Mouse (Mus musculus): Measurements from ENCODE around the gene Secisbp2. TPM values are rescaled to one million over a fixed set of nuclear protein-coding genes. Genes with fewer than 3 reads are reported as not detected.
"Not testable (repeated sequence)": the region's sequence is repeated elsewhere in the genome, so short reads cannot be mapped to it uniquely, and the experiment has no call there.

The Secisbp2 gene
- polyA plus RNA-seq, 1 experiment = 21.3 TPM

- H3K4me1 ChIP-seq (ENCODE audit: control insufficient read depth, insufficient read depth, low read length) = no peaks in the 10 kb centered on the region
- no peak for DNase-seq
- no peak for TF ChIP-seq POLR2A (IDR thresholded peaks at IDR 0.05; ENCODE audit: borderline replicate concordance, extremely low read depth, low read depth, low read length)
- no peak for TF ChIP-seq CTCF (IDR thresholded peaks at IDR 0.05; ENCODE audit: insufficient read depth, low read length)
- no peak overlapping the region for H3K4me3 ChIP-seq (replicated peaks; ENCODE audit: extremely low read depth, low read depth, low read length)
- 55% methylated on average over 1 of the region's 1 CpGs for WGBS
Observed at GRCm38 (mm10) chr13:51617306-51617705, 34.2 kb upstream of the Secisbp2 start.

GRCm38 (mm10) chr13:51617861-51618260 lies 33.6 kb upstream of the Secisbp2 start:
- peak; percentile 47 for DNase-seq
- peak; percentile 55 for TF ChIP-seq CTCF (IDR thresholded peaks at IDR 0.05; ENCODE audit: insufficient read depth, low read length)
- no peak for TF ChIP-seq POLR2A (IDR thresholded peaks at IDR 0.05; ENCODE audit: borderline replicate concordance, extremely low read depth, low read depth, low read length)
- H3K4me3 ChIP-seq (replicated peaks; ENCODE audit: extremely low read depth, low read depth, low read length) = no peak overlapping the region
- WGBS = 23% methylated on average over 6 of the region's 6 CpGs
- no peaks in the 10 kb centered on the region for H3K4me1 ChIP-seq (ENCODE audit: control insufficient read depth, insufficient read depth, low read length)

GRCm38 (mm10) chr13:51618602-51619001 lies 32.9 kb upstream of the Secisbp2 start:
- WGBS = 26% methylated on average over 9 of the region's 9 CpGs
- no peak for DNase-seq
- no peak for TF ChIP-seq POLR2A (IDR thresholded peaks at IDR 0.05; ENCODE audit: borderline replicate concordance, extremely low read depth, low read depth, low read length)
- no peak for TF ChIP-seq CTCF (IDR thresholded peaks at IDR 0.05; ENCODE audit: insufficient read depth, low read length)

GRCm38 (mm10) chr13:51622626-51623025 lies 28.9 kb upstream of the Secisbp2 start:
- H3K4me1 ChIP-seq (ENCODE audit: control insufficient read depth, insufficient read depth, low read length) = no peaks in the 10 kb centered on the region
- no peak for DNase-seq
- TF ChIP-seq CTCF (IDR thresholded peaks at IDR 0.05; ENCODE audit: insufficient read depth, low read length) = no peak
- TF ChIP-seq POLR2A (IDR thresholded peaks at IDR 0.05; ENCODE audit: borderline replicate concordance, extremely low read depth, low read depth, low read length) = no peak
- 76% methylated on average over 5 of the region's 5 CpGs for WGBS
- H3K4me3 ChIP-seq (replicated peaks; ENCODE audit: extremely low read depth, low read depth, low read length) = no peak overlapping the region

More at GRCm38 (mm10) chr13:51618602-51619001, 32.9 kb upstream of the Secisbp2 start:
- Histone ChIP-seq H3K4me1 (ENCODE audit: control insufficient read depth, insufficient read depth, low read length) (no peaks in the 10 kb centered on the region), H3K4me3 (replicated peaks; ENCODE audit: extremely low read depth, low read depth, low read length) (no peak overlapping the region)

GRCm38 (mm10) chr13:51623678-51624077 lies 27.8 kb upstream of the Secisbp2 start:
- DNase-seq = no peak
- Histone ChIP-seq H3K4me3 (replicated peaks; ENCODE audit: extremely low read depth, low read depth, low read length) (no peak overlapping the region), H3K4me1 (ENCODE audit: control insufficient read depth, insufficient read depth, low read length) (no peaks in the 10 kb centered on the region)
- 70% methylated on average over 2 of the region's 2 CpGs for WGBS
- TF ChIP-seq CTCF (IDR thresholded peaks at IDR 0.05; ENCODE audit: insufficient read depth, low read length) (no peak), POLR2A (IDR thresholded peaks at IDR 0.05; ENCODE audit: borderline replicate concordance, extremely low read depth, low read depth, low read length) (no peak)

- no peak for DNase-seq
- TF ChIP-seq POLR2A (IDR thresholded peaks at IDR 0.05; ENCODE audit: borderline replicate concordance, extremely low read depth, low read depth, low read length) (no peak), CTCF (IDR thresholded peaks at IDR 0.05; ENCODE audit: insufficient read depth, low read length) (no peak)
- Histone ChIP-seq H3K4me1 (ENCODE audit: control insufficient read depth, insufficient read depth, low read length) (no peaks in the 10 kb centered on the region), H3K4me3 (replicated peaks; ENCODE audit: extremely low read depth, low read depth, low read length) (no peak overlapping the region)
- WGBS = 75% methylated on average over 6 of the region's 6 CpGs
Observed at GRCm38 (mm10) chr13:51628273-51628848, 23.1 kb upstream of the Secisbp2 start.

- 74% methylated on average over 15 of the region's 15 CpGs for WGBS
- Histone ChIP-seq H3K4me3 (replicated peaks; ENCODE audit: extremely low read depth, low read depth, low read length) (no peak overlapping the region), H3K4me1 (ENCODE audit: control insufficient read depth, insufficient read depth, low read length) (no peaks in the 10 kb centered on the region)
- DNase-seq = no peak
- no peak for TF ChIP-seq POLR2A (IDR thresholded peaks at IDR 0.05; ENCODE audit: borderline replicate concordance, extremely low read depth, low read depth, low read length)
- no peak for TF ChIP-seq CTCF (IDR thresholded peaks at IDR 0.05; ENCODE audit: insufficient read depth, low read length)
Observed at GRCm38 (mm10) chr13:51631354-51631992, 20.0 kb upstream of the Secisbp2 start.

- TF ChIP-seq POLR2A (IDR thresholded peaks at IDR 0.05; ENCODE audit: borderline replicate concordance, extremely low read depth, low read depth, low read length) (no peak), CTCF (IDR thresholded peaks at IDR 0.05; ENCODE audit: insufficient read depth, low read length) (no peak)
- no peak overlapping the region for H3K4me3 ChIP-seq (replicated peaks; ENCODE audit: extremely low read depth, low read depth, low read length)
- H3K4me1 ChIP-seq (ENCODE audit: control insufficient read depth, insufficient read depth, low read length) = no peaks in the 10 kb centered on the region
- 80% methylated on average over 5 of the region's 5 CpGs for WGBS
- no peak for DNase-seq
Observed at GRCm38 (mm10) chr13:51632560-51633218, 18.8 kb upstream of the Secisbp2 start.

GRCm38 (mm10) chr13:51635384-51635783 lies 16.1 kb upstream of the Secisbp2 start:
- not testable (repeated sequence) for H3K4me1 ChIP-seq (ENCODE audit: control insufficient read depth, insufficient read depth, low read length); DNase-seq; H3K4me3 ChIP-seq (replicated peaks; ENCODE audit: extremely low read depth, low read depth, low read length)
- WGBS = 42% methylated on average over 6 of the region's 9 CpGs

- H3K4me3 ChIP-seq (replicated peaks; ENCODE audit: extremely low read depth, low read depth, low read length) = no peak overlapping the region
- H3K4me1 ChIP-seq (ENCODE audit: control insufficient read depth, insufficient read depth, low read length) = no peaks in the 10 kb centered on the region
- DNase-seq = no peak
- WGBS = 79% methylated on average over 4 of the region's 4 CpGs
- TF ChIP-seq POLR2A (IDR thresholded peaks at IDR 0.05; ENCODE audit: borderline replicate concordance, extremely low read depth, low read depth, low read length) (no peak), CTCF (IDR thresholded peaks at IDR 0.05; ENCODE audit: insufficient read depth, low read length) (no peak)
Observed at GRCm38 (mm10) chr13:51638958-51639357, 12.5 kb upstream of the Secisbp2 start.

Measured in lung, adult 2 months (tissue).